ENCODE assay signal across 8 mouse cellular contexts in genomic region chr14:60485889-60486274, GRCm38 (mm10).
DNase-seq lines count a peak whose midpoint lies in the region; TF ChIP-seq lines count a peak whose summit lies in the region.

No protein-coding gene starts in this region.

- H3K4me3 ChIP-seq in heart, embryonic 10.5 days, result peak overlapping the region; percentile 56
- H3K4me3 ChIP-seq in embryonic fibroblast, embryonic 13.5 days (ENCODE audit: insufficient read depth, low read length), result peak overlapping the region; percentile 4; the same call in 1 of the 2 replicates
- H3K4me3 ChIP-seq in limb, embryonic 10.5 days, result peak overlapping the region; percentile 58
- peak overlapping the region; percentile 32 for H3K4me3 ChIP-seq in olfactory bulb, adult 2 months (ENCODE audit: insufficient read depth, low read depth, low read length)

- no peaks in the 10 kb centered on the region for H3K36me3 ChIP-seq in heart, embryonic 10.5 days
- no peaks in the 10 kb centered on the region for H3K36me3 ChIP-seq in limb, embryonic 10.5 days

- no peaks in the 10 kb centered on the region for H3K9me3 ChIP-seq in heart, embryonic 10.5 days
- no peaks in the 10 kb centered on the region for H3K9me3 ChIP-seq in limb, embryonic 10.5 days (replicated peaks)

- peaks cover 18% of the 10 kb centered on the region for H3K4me1 ChIP-seq in heart, embryonic 10.5 days
- H3K4me1 ChIP-seq in embryonic fibroblast, embryonic 13.5 days (ENCODE audit: control insufficient read depth, insufficient read depth, low read length), result no peaks in the 10 kb centered on the region
- H3K4me1 ChIP-seq in limb, embryonic 10.5 days, result peaks cover 21% of the 10 kb centered on the region
- H3K4me1 ChIP-seq in olfactory bulb, adult 2 months (ENCODE audit: control insufficient read depth, insufficient read depth, low read length), result peaks cover 7% of the 10 kb centered on the region; the same call in 1 of the 2 replicates

- 2% methylated on average over 5 of the region's 5 CpGs for WGBS in heart, embryonic 10.5 days
- 3% methylated on average over 5 of the region's 5 CpGs for WGBS in limb, embryonic 10.5 days
- WGBS in olfactory bulb, adult 2 months, result 11% methylated on average over 5 of the region's 5 CpGs

- TF ChIP-seq POLR2A in embryonic fibroblast, embryonic 13.5 days (IDR thresholded peaks at IDR 0.05; ENCODE audit: low read depth, low read length), result no peak
- TF ChIP-seq POLR2A in olfactory bulb, adult 2 months (IDR thresholded peaks at IDR 0.05; ENCODE audit: insufficient read depth, low read depth, low read length), result no peak

- H3K27ac ChIP-seq in heart, embryonic 10.5 days, result no peak overlapping the region
- no peak overlapping the region for H3K27ac ChIP-seq in embryonic fibroblast, embryonic 13.5 days (ENCODE audit: insufficient read depth, low read length)
- 0 out of 2 replicates have a peak overlapping the region, but pooled peaks have one; percentile 66 for H3K27ac ChIP-seq in limb, embryonic 10.5 days
- no peak overlapping the region for H3K27ac ChIP-seq in olfactory bulb, adult 2 months (ENCODE audit: insufficient read depth, low read depth, low read length)

- H3K27me3 ChIP-seq in heart, embryonic 10.5 days (ENCODE audit: insufficient read depth, poor library complexity, severe bottlenecking), result peaks cover 31% of the 10 kb centered on the region
- peaks cover 38% of the 10 kb centered on the region for H3K27me3 ChIP-seq in limb, embryonic 10.5 days (ENCODE audit: low read depth, poor library complexity, severe bottlenecking)

- TF ChIP-seq CTCF in embryonic fibroblast, embryonic 13.5 days (IDR thresholded peaks at IDR 0.05; ENCODE audit: borderline replicate concordance, insufficient read depth, low read length), result no peak
- TF ChIP-seq CTCF in olfactory bulb, adult 2 months (IDR thresholded peaks at IDR 0.05; ENCODE audit: insufficient read depth, low read depth, low read length), result no peak

- DNase-seq in heart, embryonic 10.5 days (ENCODE audit: low spot score), result no peak
- DNase-seq in heart, adult 18-20 months, result no peak
- peak; percentile 52 for DNase-seq in ES-CJ7 (ENCODE audit: low read depth, low spot score)
- no peak for DNase-seq in limb, embryonic 10.5 days (ENCODE audit: low spot score)
- DNase-seq in urinary bladder, postnatal 25 days (ENCODE audit: low spot score), result no peak
- DNase-seq in layer of hippocampus, adult 11-12 months (ENCODE audit: low spot score), result no peak

Comparison
In these comparisons a context has a peak if more than half of its experiments do, and no peak if none do; other contexts are left out.
1. H3K4me3 ChIP-seq: peak in every context shown above with its lines; median percentile 58 in limb, embryonic 10.5 days; 56 in heart, embryonic 10.5 days; 32 in olfactory bulb, adult 2 months; 4 in embryonic fibroblast, embryonic 13.5 days.